Mouse (Mus musculus) heart, postnatal 36 days (tissue): ENCODE data around the gene Noct. TPM values are rescaled to one million over a fixed set of nuclear protein-coding genes. Genes with fewer than 3 reads are reported as not detected.
"Not testable (repeated sequence)": the region's sequence is repeated elsewhere in the genome, so short reads cannot be mapped to it uniquely, and the experiment has no call there.

Experiments
- DNase-seq, 2 experiments: peaks; one replicate each; pipeline ENCODE4 v3.0.0; 2021 to 2022
- intact Hi-C: fragments of 180-260 bp; cut with DNase I; formaldehyde crosslinking; loops from one replicate; pipeline ENCODE4 v1.15.1; 2025
- total RNA-seq, 2 experiments: library from RNA; stranded (reverse); gene quantifications; 2 replicates each; pipeline ENCODE4 v1.2.3; 2021

Noct gene
- 10 to 100 TPM; 33.6 to 35.1 TPM for total RNA-seq

- DNase-seq: peak; percentile 87 to 94
- intact Hi-C loops: loop anchor here (5.0 kb wide), 1 partner anchor 183 kb away; the partner anchor contains the start of gene Ndufc1
Observed at GRCm38 (mm10) chr3:51224363-51225225, at the start of gene Noct. Noct (plus strand) TSS chr3:51224447.

- intact Hi-C loops: no loop called here
- DNase-seq: no peak
Observed at GRCm38 (mm10) chr3:51178158-51178557, 46.1 kb upstream of the Noct start.

- DNase-seq: no peak
- intact Hi-C loops: no loop called here
Observed at GRCm38 (mm10) chr3:51179460-51180146, 44.6 kb upstream of the Noct start.

- DNase-seq: no peak
- intact Hi-C loops: no loop called here
Observed at GRCm38 (mm10) chr3:51180341-51180940, 43.8 kb upstream of the Noct start.

- no peak for DNase-seq
- intact Hi-C loops: no loop called here
Observed at GRCm38 (mm10) chr3:51182455-51182854, 41.8 kb upstream of the Noct start.

- DNase-seq, intact Hi-C loops: not testable (repeated sequence)
Observed at GRCm38 (mm10) chr3:51183508-51183907, 40.7 kb upstream of the Noct start.

- DNase-seq, intact Hi-C loops: not testable (repeated sequence)
Observed at GRCm38 (mm10) chr3:51183967-51184366, 40.3 kb upstream of the Noct start.

- intact Hi-C loops: no loop called here
- DNase-seq: no peak
Observed at GRCm38 (mm10) chr3:51184715-51185114, 39.5 kb upstream of the Noct start.

GRCm38 (mm10) chr3:51185406-51185805 lies 38.8 kb upstream of the Noct start:
- no peak for DNase-seq

GRCm38 (mm10) chr3:51194075-51194474 lies 30.2 kb upstream of the Noct start:
- intact Hi-C loops: no loop called here
- DNase-seq: peak; percentile 66 to 67

More at GRCm38 (mm10) chr3:51185406-51185805, 38.8 kb upstream of the Noct start:
- intact Hi-C loops: no loop called here

- DNase-seq: peak; percentile 62 to 67
- intact Hi-C loops: no loop called here
Observed at GRCm38 (mm10) chr3:51195321-51195720, 28.9 kb upstream of the Noct start.

GRCm38 (mm10) chr3:51195736-51196135 lies 28.5 kb upstream of the Noct start:
- DNase-seq: no peak
- intact Hi-C loops: no loop called here

- intact Hi-C loops: loop anchor here (1.0 kb wide), 1 partner anchor 27 kb away; no protein-coding TSS in a partner anchor
- DNase-seq: no peak
Observed at GRCm38 (mm10) chr3:51196724-51197111, 27.5 kb upstream of the Noct start.

GRCm38 (mm10) chr3:51197112-51197731 lies 27.0 kb upstream of the Noct start:
- peak; percentile 48 to 57 for DNase-seq
- intact Hi-C loops: loop anchor here (1.0 kb wide), 1 partner anchor 26 kb away; no protein-coding TSS in a partner anchor

- DNase-seq: no peak
- intact Hi-C loops: no loop called here
Observed at GRCm38 (mm10) chr3:51198291-51198690, 26.0 kb upstream of the Noct start.

- DNase-seq: no peak
- intact Hi-C loops: no loop called here
Observed at GRCm38 (mm10) chr3:51199130-51199529, 25.1 kb upstream of the Noct start.

GRCm38 (mm10) chr3:51200311-51200710 lies 23.9 kb upstream of the Noct start:
- intact Hi-C loops: no loop called here
- no peak for DNase-seq

GRCm38 (mm10) chr3:51200894-51201293 lies 23.4 kb upstream of the Noct start:
- intact Hi-C loops: no loop called here
- DNase-seq: no peak

- intact Hi-C loops: no loop called here
- no peak for DNase-seq
Observed at GRCm38 (mm10) chr3:51201986-51202385, 22.3 kb upstream of the Noct start.

GRCm38 (mm10) chr3:51202491-51202987 lies 21.7 kb upstream of the Noct start:
- intact Hi-C loops: no loop called here
- peak in 1 of 2 experiments; percentile 49 for DNase-seq
